Mouse (Mus musculus) myocyte (in vitro differentiated cells): Measurements from ENCODE around the gene Syf2. TPM values are rescaled to one million over a fixed set of nuclear protein-coding genes. Genes with fewer than 3 reads are reported as not detected.

Source experiments
- H3K27me3 ChIP-seq: one replicate; pipeline ENCODE4 v1.6.1; 2011; ENCODE audit not compliant: control insufficient read depth, insufficient read depth, insufficient read length
- H3K36me3 ChIP-seq: one replicate; pipeline ENCODE4 v1.6.1; 2011; ENCODE audit not compliant: control insufficient read depth, insufficient read depth
- H3K4me2 ChIP-seq: one replicate; pipeline ENCODE4 v1.6.1; 2011; ENCODE audit warnings: low read depth, control low read depth
- H3K4me3 ChIP-seq: one replicate; pipeline ENCODE4 v1.5.1; 2011; ENCODE audit warnings: mild to moderate bottlenecking, control low read depth, moderate library complexity
- H3K79me2 ChIP-seq: one replicate; pipeline ENCODE4 v1.6.1; 2011; ENCODE audit not compliant: control insufficient read depth, insufficient read depth
- H3ac ChIP-seq: one replicate; pipeline ENCODE4 v1.6.1; 2011; ENCODE audit not compliant: control insufficient read depth, insufficient read length
- CEBPB ChIP-seq: IDR thresholded peaks from 2 replicates; pipeline ENCODE4 v1.6.1; 2011; ENCODE audit warnings: mild to moderate bottlenecking, moderate library complexity; ENCODE audit not compliant: poor library complexity, insufficient read depth, severe bottlenecking
- E2F4 ChIP-seq: IDR thresholded peaks from one replicate; pipeline ENCODE4 v1.6.1; 2011; ENCODE audit warnings: mild to moderate bottlenecking, control low read depth, moderate library complexity; ENCODE audit not compliant: insufficient read depth
- MAX ChIP-seq: IDR thresholded peaks from one replicate; pipeline ENCODE4 v1.6.1; 2011; ENCODE audit warnings: low read depth, mild to moderate bottlenecking, control low read depth
- MYOD1 ChIP-seq, 3 experiments: IDR thresholded peaks; one replicate each; pipeline ENCODE4 v1.6.1; 2011; ENCODE audit warnings: control low read depth in 2 of 3, low read depth in 2 of 3, mild to moderate bottlenecking in 2 of 3, moderate library complexity in 1 of 3; ENCODE audit not compliant: insufficient read length in 2 of 3, control insufficient read depth in 1 of 3
- MYOG ChIP-seq, 3 experiments: IDR thresholded peaks; one replicate each; pipeline ENCODE4 v1.6.1; 2011; ENCODE audit warnings: control low read depth in 2 of 3, low read depth in 2 of 3, mild to moderate bottlenecking in 2 of 3; ENCODE audit not compliant: insufficient read length in 2 of 3, control insufficient read depth in 1 of 3, insufficient read depth in 1 of 3
- POLR2A ChIP-seq: IDR thresholded peaks from one replicate; pipeline ENCODE4 v1.6.1; 2011; ENCODE audit warnings: low read depth, mild to moderate bottlenecking, control low read depth, moderate library complexity; ENCODE audit not compliant: insufficient read length
- POLR2AphosphoS2 ChIP-seq: IDR thresholded peaks from one replicate; pipeline ENCODE4 v1.6.1; 2011; ENCODE audit warnings: low read depth, control low read depth; ENCODE audit not compliant: insufficient read length
- REST ChIP-seq: IDR thresholded peaks from one replicate; pipeline ENCODE4 v1.6.1; 2011; ENCODE audit warnings: mild to moderate bottlenecking, control low read depth, moderate library complexity; ENCODE audit not compliant: insufficient read depth, insufficient read length
- SRF ChIP-seq: IDR thresholded peaks from one replicate; pipeline ENCODE4 v1.6.1; 2011; ENCODE audit warnings: low read depth; ENCODE audit not compliant: control insufficient read depth, insufficient read length
- TCF12 ChIP-seq: IDR thresholded peaks from one replicate; pipeline ENCODE4 v1.6.1; 2011; ENCODE audit warnings: mild to moderate bottlenecking, control low read depth; ENCODE audit not compliant: poor library complexity, insufficient read depth, severe bottlenecking
- TCF3 ChIP-seq: IDR thresholded peaks from one replicate; pipeline ENCODE4 v1.6.1; 2011; ENCODE audit warnings: low read depth, control low read depth; ENCODE audit not compliant: insufficient read length
- USF1 ChIP-seq: IDR thresholded peaks from one replicate; pipeline ENCODE4 v1.6.1; 2011; ENCODE audit warnings: low read depth, mild to moderate bottlenecking, control low read depth, moderate library complexity
- polyA plus RNA-seq: library from polyadenylated mRNA; unstranded; fragments of >200 nt; fragmentation: generic; extraction: Trizol; gene quantifications from one replicate; pipeline ENCODE4 v1.2.1, GENCODE M21; 2012; ENCODE audit warnings: missing spikeins

Gene Syf2
- polyA plus RNA-seq, 1 experiment, result 67.8 TPM

DNA sequence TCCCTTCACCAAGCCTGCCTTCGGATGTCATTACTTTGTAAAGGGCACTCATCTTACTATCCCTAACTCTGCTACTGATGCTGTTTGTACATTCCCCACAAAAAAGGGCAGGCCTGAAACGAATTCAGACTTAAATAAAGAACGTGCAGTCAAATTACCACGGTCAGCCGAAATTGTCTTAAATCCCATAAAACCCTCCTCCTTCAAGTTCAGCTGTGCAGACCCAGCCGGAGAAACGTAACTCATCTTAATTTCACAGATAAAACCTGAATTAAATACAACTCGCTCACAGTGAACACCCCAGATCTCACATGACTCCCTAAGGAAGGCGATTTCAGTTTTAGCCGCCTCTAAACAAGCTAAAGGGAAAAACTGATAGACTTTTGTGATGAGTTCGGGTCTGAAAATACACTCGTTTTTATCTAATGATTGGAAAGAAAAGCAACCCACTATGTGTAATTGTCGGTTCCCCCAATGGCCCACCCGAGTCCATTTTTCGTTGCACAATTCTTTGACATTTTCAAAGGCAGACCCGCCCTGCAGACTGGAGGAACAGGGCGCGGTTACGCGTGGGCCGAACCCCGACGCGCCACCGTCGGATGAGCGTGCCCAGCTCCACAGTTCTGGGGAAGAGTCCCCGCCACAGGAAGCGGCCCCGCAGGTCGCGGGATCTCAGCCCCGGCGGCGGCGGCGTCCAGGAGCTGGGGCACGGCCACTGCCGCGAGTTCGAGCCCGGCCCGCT, 16.4 kb upstream of the Syf2 start:
- Histone ChIP-seq H3ac (peak overlapping the region; percentile 46), H3K79me2 (peaks cover 24% of the 10 kb centered on the region), H3K4me3 (peak overlapping the region; percentile 67), H3K4me2 (peak overlapping the region; percentile 95), H3K36me3 (peaks cover 16% of the 10 kb centered on the region), H3K27me3 (no peaks in the 10 kb centered on the region)
- no peak for TF ChIP-seq TCF3
- no peak for TF ChIP-seq USF1
- no peak for TF ChIP-seq CEBPB
- no peak for TF ChIP-seq MYOD1 (IDR thresholded peaks at IDR 0.05; ENCODE audit: control insufficient read depth in 1 of 3, insufficient read length in 2 of 3, low read depth in 2 of 3)
- no peak for TF ChIP-seq POLR2AphosphoS2
- TF ChIP-seq POLR2A, result no peak

GRCm38 (mm10) chr4:134914864-134915209, 15.9 kb upstream of the Syf2 start, which contains the start of gene Tmem50a:
TSS of gene Tmem50a (minus strand) at chr4:134915024.
- H3K36me3 ChIP-seq, result peaks cover 11% of the 10 kb centered on the region
- H3K79me2 ChIP-seq, result peaks cover 24% of the 10 kb centered on the region
- peak within 1 kb of the TSS; percentile 67 for H3K4me3 ChIP-seq
- peak; percentile 80 for TF ChIP-seq POLR2A
- peak; percentile 75 for TF ChIP-seq POLR2AphosphoS2
- TF ChIP-seq TCF3, result no peak
- TF ChIP-seq E2F4, result no peak
- TF ChIP-seq MAX, result no peak
- TF ChIP-seq MYOG (IDR thresholded peaks at IDR 0.05; ENCODE audit: control insufficient read depth in 1 of 3, insufficient read depth in 1 of 3, insufficient read length in 2 of 3, low read depth in 2 of 3), result peak in 1 of 3 experiments; percentile 3
- TF ChIP-seq TCF12, result no peak
- no peak for TF ChIP-seq REST
- TF ChIP-seq SRF, result no peak
- TF ChIP-seq MYOD1 (IDR thresholded peaks at IDR 0.05; ENCODE audit: control insufficient read depth in 1 of 3, insufficient read length in 2 of 3, low read depth in 2 of 3), result peak in 1 of 3 experiments; percentile 6
- H3K4me2 ChIP-seq, result peak within 1 kb of the TSS; percentile 95
- H3K27me3 ChIP-seq, result no peaks in the 10 kb centered on the region
- peak within 1 kb of the TSS; percentile 46 for H3ac ChIP-seq

DNA sequence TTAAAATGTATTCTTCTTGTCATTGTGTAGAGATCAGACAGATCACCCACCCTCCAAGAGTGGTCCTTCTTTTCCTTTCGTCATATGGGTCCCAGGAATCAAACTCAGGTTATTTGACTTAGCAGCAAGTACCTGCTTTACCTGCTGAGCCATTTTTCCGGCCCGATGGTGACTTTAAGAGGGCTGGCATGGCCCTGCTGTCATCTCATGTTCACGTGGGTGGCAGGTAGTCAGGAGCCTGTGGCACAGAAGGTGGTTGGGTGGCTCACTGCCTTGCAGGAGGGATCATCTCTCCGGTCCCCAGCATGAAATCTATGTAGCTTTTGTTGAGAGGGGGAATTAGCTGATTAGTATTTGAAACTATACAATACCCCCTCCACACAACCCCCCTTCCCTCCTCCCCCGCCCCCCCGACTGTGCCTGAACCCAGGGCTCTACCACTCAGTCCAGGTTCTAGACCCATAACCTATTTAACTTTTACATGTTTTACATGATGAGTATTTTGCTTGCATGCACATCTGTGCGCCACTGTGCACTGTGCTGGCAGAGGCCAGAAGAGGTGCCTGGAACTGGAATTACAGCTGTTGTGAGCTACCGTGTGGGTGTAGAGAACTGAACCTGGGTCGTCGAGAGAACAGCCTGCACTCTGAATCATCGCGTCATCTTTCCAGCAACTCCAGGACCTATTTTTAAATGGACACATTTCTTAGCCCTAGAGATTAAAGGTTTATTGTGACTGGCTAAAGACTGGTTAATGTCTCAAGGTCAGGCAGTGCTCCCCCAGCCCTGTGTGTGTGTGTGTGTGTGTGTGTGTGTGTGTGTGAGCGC, 15.3 kb upstream of the Syf2 start:
- no peak for TF ChIP-seq E2F4
- no peak for TF ChIP-seq TCF3
- no peak for TF ChIP-seq POLR2A
- TF ChIP-seq MAX, result no peak
- no peak for TF ChIP-seq MYOG (IDR thresholded peaks at IDR 0.05; ENCODE audit: control insufficient read depth in 1 of 3, insufficient read depth in 1 of 3, insufficient read length in 2 of 3, low read depth in 2 of 3)
- no peak for TF ChIP-seq USF1
- TF ChIP-seq POLR2AphosphoS2, result no peak
- no peak for TF ChIP-seq TCF12

DNA sequence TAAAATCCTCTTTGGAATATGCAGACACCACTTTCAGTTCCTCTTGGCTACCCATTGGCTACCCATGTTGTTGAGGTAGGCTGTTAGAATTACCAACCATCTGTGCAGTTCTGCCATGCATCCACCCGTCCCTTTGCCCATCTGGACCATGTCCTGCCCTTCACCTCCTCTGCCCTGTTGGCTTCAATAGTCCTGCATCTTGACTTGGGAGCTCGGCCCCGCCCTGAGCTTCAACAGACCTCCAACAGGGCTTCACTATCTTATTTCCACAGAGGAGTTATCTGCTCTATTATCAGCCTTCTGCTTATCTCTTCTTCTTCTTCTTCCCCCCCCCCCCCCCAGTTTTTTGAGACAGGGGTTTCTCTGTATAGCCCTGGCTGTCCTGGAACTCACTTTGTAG, 13.5 kb upstream of the Syf2 start:
- Histone ChIP-seq H3ac (no peak overlapping the region), H3K27me3 (no peaks in the 10 kb centered on the region), H3K4me2 (no peak overlapping the region), H3K36me3 (peaks cover 3% of the 10 kb centered on the region), H3K4me3 (no peak overlapping the region), H3K79me2 (peaks cover 23% of the 10 kb centered on the region)
- no peak for TF ChIP-seq POLR2A
- no peak for TF ChIP-seq CEBPB
- TF ChIP-seq USF1, result no peak
- TF ChIP-seq POLR2AphosphoS2, result no peak
- TF ChIP-seq TCF12, result no peak
- no peak for TF ChIP-seq MYOG (IDR thresholded peaks at IDR 0.05; ENCODE audit: control insufficient read depth in 1 of 3, insufficient read depth in 1 of 3, insufficient read length in 2 of 3, low read depth in 2 of 3)
- no peak for TF ChIP-seq SRF
- no peak for TF ChIP-seq MYOD1 (IDR thresholded peaks at IDR 0.05; ENCODE audit: control insufficient read depth in 1 of 3, insufficient read length in 2 of 3, low read depth in 2 of 3)
- no peak for TF ChIP-seq TCF3
- no peak for TF ChIP-seq E2F4
- no peak for TF ChIP-seq MAX
- no peak for TF ChIP-seq REST

More for the DNA sequence above, 15.3 kb upstream of the Syf2 start:
- peak overlapping the region; percentile 82 for H3K4me2 ChIP-seq
- H3K36me3 ChIP-seq, result peaks cover 5% of the 10 kb centered on the region
- H3K27me3 ChIP-seq, result no peaks in the 10 kb centered on the region
- peaks cover 24% of the 10 kb centered on the region for H3K79me2 ChIP-seq
- peak overlapping the region; percentile 67 for H3K4me3 ChIP-seq
- H3ac ChIP-seq, result peak overlapping the region; percentile 46
